Mouse (Mus musculus): ENCODE measurements around the gene Fam189b. TPM values are rescaled to one million over a fixed set of nuclear protein-coding genes. Genes with fewer than 3 reads are reported as not detected.

Gene Fam189b
- total and polyA plus RNA-seq, 3 experiments = 1.1 to 8.4 (median 2.2) TPM

DNA sequence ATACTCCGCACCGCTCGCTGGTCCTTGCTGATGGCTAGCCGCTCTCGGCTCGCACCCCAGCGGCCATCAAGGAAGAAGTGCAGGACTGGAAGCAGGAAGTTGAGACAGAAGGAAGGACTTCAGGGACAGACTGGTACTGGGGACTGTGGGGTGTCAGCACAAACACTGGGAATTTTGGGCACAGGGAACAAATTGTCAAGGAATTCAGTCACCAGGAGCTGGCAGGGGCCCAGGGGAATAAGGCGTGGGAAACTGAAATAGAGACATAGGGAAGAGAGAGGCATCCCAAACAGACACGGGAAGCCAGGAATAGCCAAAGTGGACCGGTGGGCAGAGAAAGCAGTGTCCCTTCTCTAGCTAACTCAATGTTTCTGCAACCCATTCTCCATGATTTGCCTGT, 53.6 kb downstream of the Fam189b start:
- Histone ChIP-seq H3K9ac (ENCODE audit: insufficient read depth, low read depth) (no peak overlapping the region), H3K9me3 (replicated peaks; ENCODE audit: low read length) (no peaks in the 10 kb centered on the region), H3K79me2 (replicated peaks; ENCODE audit: control insufficient read depth, extremely low read depth, insufficient read depth, poor library complexity, severe bottlenecking) (no peaks in the 10 kb centered on the region), H3K4me2 (ENCODE audit: insufficient read depth, low read depth, poor library complexity, severe bottlenecking) (no peak overlapping the region), H3K27ac (ENCODE audit: insufficient read depth, low read depth) (no peak overlapping the region), H3K4me3 (replicated peaks in 1 of 3; ENCODE audit: low read depth in 2 of 3, low read length in 2 of 3, poor library complexity in 1 of 3) (no peak overlapping the region), H3K27me3 (replicated peaks) (no peaks in the 10 kb centered on the region), H3K4me1 (ENCODE audit: control insufficient read depth in 1 of 2, insufficient read depth in 2 of 2) (peaks cover 15 to 28% of the 10 kb centered on the region in 2 experiments), H3K36me3 (replicated peaks in 1 of 2; ENCODE audit: control insufficient read depth in 1 of 2, insufficient read depth in 1 of 2, low read length in 1 of 2) (peaks cover 31 to 55% of the 10 kb centered on the region in 2 experiments)
- dilution Hi-C loops (cut with MboI; ENCODE audit: extremely low pct_ligation_motif_present, extremely low pct_unique_long_range_greater_than_20kb, low sequenced_read_pairs) (no loop called here), in situ Hi-C loops (cut with MboI; ENCODE audit: low pct_ligation_motif_present, low pct_unique_long_range_greater_than_20kb, low sequenced_read_pairs) (no loop called here)
- no peak for DNase-seq (ENCODE audit: extremely low read depth)
- no peak for TF ChIP-seq MAX (IDR thresholded peaks at IDR 0.05; ENCODE audit: low read length)
- TF ChIP-seq HCFC1 (IDR thresholded peaks at IDR 0.05; ENCODE audit: low read depth, low read length) = no peak
- TF ChIP-seq MXI1 (IDR thresholded peaks at IDR 0.05; ENCODE audit: low read depth, low read length) = no peak
- TF ChIP-seq JUND (conservative IDR thresholded peaks at IDR 0.05; ENCODE audit: low read depth, low read length) = no peak
- TF ChIP-seq USF1 (IDR thresholded peaks at IDR 0.05; ENCODE audit: low read depth, low read length) = no peak
- TF ChIP-seq RCOR1 (conservative IDR thresholded peaks at IDR 0.05; ENCODE audit: low read depth, low read length) = no peak
- TF ChIP-seq MAZ (IDR thresholded peaks at IDR 0.05; ENCODE audit: low read depth, low read length) = no peak
- no peak for TF ChIP-seq E2F4 (IDR thresholded peaks at IDR 0.05; ENCODE audit: insufficient replicate concordance, low read depth, low read length)
- no peak for TF ChIP-seq SIN3A (IDR thresholded peaks at IDR 0.05; ENCODE audit: low read length)
- TF ChIP-seq ETS1 (conservative IDR thresholded peaks at IDR 0.05; ENCODE audit: low read depth, low read length) = no peak

DNA sequence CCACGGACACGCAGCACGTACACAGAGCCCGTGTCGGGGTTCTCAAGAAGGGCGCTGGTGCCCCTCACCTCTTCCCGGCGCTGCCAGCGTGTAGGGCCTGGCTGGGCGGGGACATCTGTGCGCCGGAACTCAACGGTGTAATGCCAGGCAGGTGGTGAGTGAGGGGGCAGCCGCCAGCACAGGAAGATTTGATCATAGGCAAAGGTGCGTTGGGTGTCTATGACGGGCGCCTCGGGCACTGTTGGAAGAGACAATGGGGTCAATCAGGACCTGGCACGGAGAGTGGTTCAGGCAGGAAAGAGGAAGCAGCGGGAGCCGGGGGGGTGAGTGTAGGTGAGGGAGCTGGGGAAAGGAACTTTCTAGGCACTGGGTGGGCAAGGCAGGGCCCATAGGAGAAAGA, 54.7 kb downstream of the Fam189b start:
- no peak overlapping the region for H3K27ac ChIP-seq (ENCODE audit: insufficient read depth, low read depth)
- dilution Hi-C loops (cut with MboI; ENCODE audit: extremely low pct_ligation_motif_present, extremely low pct_unique_long_range_greater_than_20kb, low sequenced_read_pairs) = no loop called here
- peaks cover 14 to 21% of the 10 kb centered on the region in 2 experiments for H3K4me1 ChIP-seq (ENCODE audit: control insufficient read depth in 1 of 2, insufficient read depth in 2 of 2)
- H3K4me3 ChIP-seq (replicated peaks in 1 of 3; ENCODE audit: low read depth in 2 of 3, low read length in 2 of 3, poor library complexity in 1 of 3) = no peak overlapping the region
- H3K9ac ChIP-seq (ENCODE audit: insufficient read depth, low read depth) = no peak overlapping the region
- DNase-seq (ENCODE audit: extremely low read depth) = no peak
- no peak for TF ChIP-seq POLR2A (IDR thresholded peaks at IDR 0.05; ENCODE audit: low read depth, low read length)
- no peak for TF ChIP-seq RAD21 (IDR thresholded peaks at IDR 0.05; ENCODE audit: low read depth, low read length)
- TF ChIP-seq USF1 (IDR thresholded peaks at IDR 0.05; ENCODE audit: low read depth, low read length) = no peak
- TF ChIP-seq BHLHE40 (IDR thresholded peaks at IDR 0.05; ENCODE audit: low read depth, low read length) = no peak
- TF ChIP-seq UBTF (IDR thresholded peaks at IDR 0.05; ENCODE audit: low read depth, low read length) = no peak
- TF ChIP-seq NELFE (IDR thresholded peaks at IDR 0.05; ENCODE audit: low read depth, low read length) = no peak
- TF ChIP-seq IRF4 (IDR thresholded peaks at IDR 0.05; ENCODE audit: low read depth, low read length) = no peak
- TF ChIP-seq ZC3H11A (IDR thresholded peaks at IDR 0.05; ENCODE audit: low read depth, low read length) = no peak
- TF ChIP-seq JUND (conservative IDR thresholded peaks at IDR 0.05; ENCODE audit: low read depth, low read length) = no peak
- no peak for TF ChIP-seq MEF2A (IDR thresholded peaks at IDR 0.05; ENCODE audit: borderline replicate concordance, low read depth, low read length)
- TF ChIP-seq ZKSCAN1 (IDR thresholded peaks at IDR 0.05; ENCODE audit: borderline replicate concordance, low read depth, low read length) = no peak
- TF ChIP-seq CHD2 (IDR thresholded peaks at IDR 0.05; ENCODE audit: low read length) = no peak
- TF ChIP-seq JUN (IDR thresholded peaks at IDR 0.05; ENCODE audit: insufficient read depth, low read depth, low read length) = no peak
- TF ChIP-seq NRF1 (IDR thresholded peaks at IDR 0.05; ENCODE audit: low read depth, low read length) = no peak
- no peak for TF ChIP-seq MAFK (IDR thresholded peaks at IDR 0.05; ENCODE audit: insufficient replicate concordance, low read length)
- TF ChIP-seq EP300 (IDR thresholded peaks at IDR 0.05; ENCODE audit: low read length) = no peak
- in situ Hi-C loops (cut with MboI; ENCODE audit: low pct_ligation_motif_present, low pct_unique_long_range_greater_than_20kb, low sequenced_read_pairs) = no loop called here
- peaks cover 39 to 64% of the 10 kb centered on the region in 2 experiments for H3K36me3 ChIP-seq (replicated peaks in 1 of 2; ENCODE audit: control insufficient read depth in 1 of 2, insufficient read depth in 1 of 2, low read length in 1 of 2)
- H3K9me3 ChIP-seq (replicated peaks; ENCODE audit: low read length) = no peaks in the 10 kb centered on the region
- H3K27me3 ChIP-seq (replicated peaks) = no peaks in the 10 kb centered on the region
- no peaks in the 10 kb centered on the region for H3K79me2 ChIP-seq (replicated peaks; ENCODE audit: control insufficient read depth, extremely low read depth, insufficient read depth, poor library complexity, severe bottlenecking)
- no peak overlapping the region for H3K4me2 ChIP-seq (ENCODE audit: insufficient read depth, low read depth, poor library complexity, severe bottlenecking)
